Mouse (Mus musculus): ENCODE data around the gene Cpe.

DNA sequence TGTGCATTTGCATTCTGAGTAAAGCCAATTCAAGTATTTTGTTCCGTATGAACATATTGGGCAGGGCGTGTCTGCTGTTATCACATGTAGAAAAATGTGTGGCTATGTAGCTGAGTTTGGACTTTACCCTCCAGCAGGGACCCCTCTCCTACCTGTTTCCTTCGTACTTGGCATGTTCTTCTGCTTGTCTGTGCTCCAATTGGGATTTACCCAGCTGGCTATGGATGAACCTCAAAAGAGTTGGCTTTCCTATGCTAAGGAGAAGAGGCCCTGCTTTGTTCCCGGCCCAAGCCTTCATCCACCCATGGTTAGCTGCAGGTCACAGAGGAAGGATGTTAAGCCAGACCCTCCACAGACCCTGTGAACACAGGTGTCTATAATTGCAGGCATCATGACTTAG is 44.8 kb downstream of the Cpe start:
- TF ChIP-seq CTCF (IDR thresholded peaks at IDR 0.05; ENCODE audit: low read depth) (no peak), EP300 (IDR thresholded peaks at IDR 0.05; ENCODE audit: low read depth) (no peak)

Measured in heart, postnatal 0 days (tissue).